Mouse (Mus musculus) neural tube, embryonic 15.5 days (tissue): ENCODE data around the gene Ctnna3. TPM values are rescaled to one million over a fixed set of nuclear protein-coding genes. Genes with fewer than 3 reads are reported as not detected.

ENCODE experiments used
- ATAC-seq: fragments of 200-750 bp; cut with Nextera tagmentation; 2 replicates; pipeline ENCODE4 v1.8.0; 2017; ENCODE audit warnings: mild to moderate bottlenecking, moderate TSS enrichment, moderate library complexity; ENCODE audit not compliant: low FRiP score
- H3K27ac ChIP-seq: fragments of 300-500 bp; sonication (generic); replicated peaks from 2 replicates; pipeline ENCODE4 v1.5.1; 2015; ENCODE audit warnings: mild to moderate bottlenecking, inconsistent platforms
- H3K27me3 ChIP-seq: fragments of 300-500 bp; sonication (generic); replicated peaks from 2 replicates; pipeline ENCODE4 v1.6.1; 2015; ENCODE audit warnings: inconsistent platforms
- H3K36me3 ChIP-seq: fragments of 300-500 bp; sonication (generic); 2 replicates; pipeline ENCODE4 v1.6.1; 2015; ENCODE audit warnings: inconsistent platforms
- H3K4me1 ChIP-seq: fragments of 300-500 bp; sonication (generic); 2 replicates; pipeline ENCODE4 v1.6.1; 2015; ENCODE audit warnings: inconsistent platforms
- H3K4me2 ChIP-seq: fragments of 300-500 bp; sonication (generic); 2 replicates; pipeline ENCODE4 v1.6.1; 2015; ENCODE audit warnings: inconsistent platforms, mild to moderate bottlenecking, moderate library complexity
- H3K4me3 ChIP-seq: fragments of 300-500 bp; sonication (generic); replicated peaks from 2 replicates; pipeline ENCODE4 v1.5.1; 2015; ENCODE audit warnings: mild to moderate bottlenecking, inconsistent platforms
- H3K9ac ChIP-seq: fragments of 300-500 bp; sonication (generic); replicated peaks from 2 replicates; pipeline ENCODE4 v1.6.1; 2015; ENCODE audit warnings: mild to moderate bottlenecking, inconsistent platforms
- H3K9me3 ChIP-seq: fragments of 300-500 bp; sonication (generic); replicated peaks from 2 replicates; pipeline ENCODE4 v1.6.1; 2016; ENCODE audit warnings: inconsistent platforms
- WGBS: fragments of 180-500 bp; shearing (Covaris S2); methylation state at CpG from one replicate; pipeline ENCODE4 v1.1.7; 2015; ENCODE audit warnings: mixed read lengths; 5-methylcytosine and 5-hydroxymethylcytosine counted together
- polyA plus RNA-seq: library from polyadenylated mRNA; unstranded; fragments of >200 nt; fragmentation: Nextera tagmentation; extraction: Ambion mirVana; gene quantifications from 2 replicates; pipeline ENCODE4 v1.2.1, GENCODE M21; 2015

Ctnna3 gene
- polyA plus RNA-seq, 1 experiment from 2014 or later: 9.5 TPM

- 41% methylated on average over 3 of the region's 3 CpGs for WGBS
- no peak for ATAC-seq
- no peak overlapping the region for H3K4me3 ChIP-seq
- H3K36me3 ChIP-seq: no peaks in the 10 kb centered on the region
- no peaks in the 10 kb centered on the region for H3K27me3 ChIP-seq
- H3K9ac ChIP-seq: no peak overlapping the region
- no peaks in the 10 kb centered on the region for H3K4me1 ChIP-seq
- H3K4me2 ChIP-seq: no peak overlapping the region
- no peak overlapping the region for H3K27ac ChIP-seq
- H3K9me3 ChIP-seq: no peaks in the 10 kb centered on the region
These were observed 1113.7 kb downstream of the Ctnna3 start for GRCm38 (mm10) chr10:64543647-64544046.

DNA sequence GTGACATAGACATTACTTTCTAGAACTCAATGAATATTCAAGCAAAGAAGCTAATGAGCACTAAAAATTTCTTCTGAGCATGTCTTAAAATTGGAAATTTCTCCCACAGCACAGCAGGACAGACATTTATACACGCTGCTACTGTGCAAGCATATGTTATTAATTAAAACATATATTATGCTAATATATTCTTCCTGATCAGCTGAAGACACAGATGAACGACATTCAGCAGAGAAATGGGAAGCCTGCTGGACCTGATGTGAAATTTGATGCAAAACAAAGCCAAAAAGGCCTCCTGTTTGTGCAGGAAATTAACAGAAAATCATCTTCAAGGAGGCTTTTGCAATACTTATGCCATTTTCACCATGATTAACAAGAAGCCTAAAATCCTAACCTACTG lies 1114.5 kb downstream of the Ctnna3 start:
- ATAC-seq: no peak
- H3K4me2 ChIP-seq: no peak overlapping the region
- H3K27me3 ChIP-seq: no peaks in the 10 kb centered on the region
- no peaks in the 10 kb centered on the region for H3K4me1 ChIP-seq
- H3K36me3 ChIP-seq: no peaks in the 10 kb centered on the region
- H3K4me3 ChIP-seq: no peak overlapping the region
- no peak overlapping the region for H3K27ac ChIP-seq
- H3K9ac ChIP-seq: no peak overlapping the region
- 20% methylated on average over 2 of the region's 2 CpGs for WGBS
- no peaks in the 10 kb centered on the region for H3K9me3 ChIP-seq

GRCm38 (mm10) chr10:64571311-64571710 lies 1141.4 kb downstream of the Ctnna3 start:
- Histone ChIP-seq H3K9me3 (no peaks in the 10 kb centered on the region), H3K9ac (no peak overlapping the region), H3K36me3 (no peaks in the 10 kb centered on the region), H3K4me2 (no peak overlapping the region), H3K4me1 (no peaks in the 10 kb centered on the region), H3K27ac (no peak overlapping the region), H3K4me3 (no peak overlapping the region), H3K27me3 (no peaks in the 10 kb centered on the region)
- no peak for ATAC-seq
- 83% methylated on average over 3 of the region's 3 CpGs for WGBS

- ATAC-seq: no peak
- Histone ChIP-seq H3K9me3 (no peaks in the 10 kb centered on the region), H3K9ac (no peak overlapping the region), H3K4me3 (no peak overlapping the region), H3K4me1 (no peaks in the 10 kb centered on the region), H3K36me3 (no peaks in the 10 kb centered on the region), H3K27me3 (no peaks in the 10 kb centered on the region), H3K4me2 (no peak overlapping the region), H3K27ac (no peak overlapping the region)
- WGBS: 85% methylated on average over 2 of the region's 2 CpGs
These were observed 1158.2 kb downstream of the Ctnna3 start for GRCm38 (mm10) chr10:64588116-64588515.

DNA sequence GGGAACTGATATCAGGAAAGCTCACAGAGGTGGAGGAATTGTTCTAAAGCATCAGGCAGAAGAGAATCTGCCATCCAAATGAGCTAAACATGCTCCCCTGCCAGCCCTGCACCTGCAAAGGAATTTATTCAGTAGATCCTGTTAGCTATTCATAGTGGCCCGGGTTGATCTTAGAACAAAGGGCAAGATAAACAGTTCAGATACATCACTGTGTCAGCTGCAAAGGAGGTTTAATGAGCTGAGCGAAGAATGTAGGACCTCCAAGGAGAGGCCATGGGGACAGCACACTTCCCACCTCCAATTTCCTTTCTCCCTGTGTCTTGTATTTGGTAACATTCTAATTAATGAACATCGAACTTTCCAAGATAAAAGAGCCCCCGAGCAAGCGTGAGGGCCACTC lies 1206.9 kb downstream of the Ctnna3 start:
- Histone ChIP-seq H3K36me3 (no peaks in the 10 kb centered on the region), H3K9ac (no peak overlapping the region), H3K9me3 (no peaks in the 10 kb centered on the region), H3K4me2 (no peak overlapping the region), H3K4me3 (no peak overlapping the region), H3K27me3 (no peaks in the 10 kb centered on the region), H3K27ac (no peak overlapping the region), H3K4me1 (0 out of 2 replicates have a peak, but pooled peaks cover 2% of the 10 kb centered on the region)
- WGBS: 18% methylated on average over 5 of the region's 5 CpGs
- no peak for ATAC-seq

- Histone ChIP-seq H3K9me3 (no peaks in the 10 kb centered on the region), H3K27ac (no peak overlapping the region), H3K4me1 (0 out of 2 replicates have a peak, but pooled peaks cover 4% of the 10 kb centered on the region), H3K36me3 (no peaks in the 10 kb centered on the region), H3K4me2 (no peak overlapping the region), H3K27me3 (no peaks in the 10 kb centered on the region), H3K9ac (no peak overlapping the region), H3K4me3 (no peak overlapping the region)
- no peak for ATAC-seq
These were observed 1209.2 kb downstream of the Ctnna3 start for GRCm38 (mm10) chr10:64639061-64639460.

DNA sequence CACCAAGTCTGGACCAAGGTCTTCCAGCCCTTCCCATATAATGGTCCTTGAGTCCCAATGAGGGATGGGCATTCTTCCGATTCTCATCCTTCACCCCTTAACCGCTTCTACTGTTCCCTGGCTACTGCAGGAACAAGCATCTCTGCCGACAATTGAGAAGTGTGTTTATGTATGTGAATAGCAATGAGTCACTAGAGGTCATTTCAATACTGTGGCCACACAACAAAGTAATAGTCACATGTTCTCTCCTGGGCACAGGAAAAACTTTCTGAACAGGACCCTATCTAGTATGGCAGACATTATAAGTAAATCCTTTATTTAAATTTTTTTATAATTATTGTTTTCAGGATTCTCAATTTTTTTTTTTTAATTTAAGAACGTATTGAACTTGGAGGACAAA lies 1211.2 kb downstream of the Ctnna3 start:
- no peak for ATAC-seq
- WGBS: 74% methylated on average over 4 of the region's 4 CpGs

DNA sequence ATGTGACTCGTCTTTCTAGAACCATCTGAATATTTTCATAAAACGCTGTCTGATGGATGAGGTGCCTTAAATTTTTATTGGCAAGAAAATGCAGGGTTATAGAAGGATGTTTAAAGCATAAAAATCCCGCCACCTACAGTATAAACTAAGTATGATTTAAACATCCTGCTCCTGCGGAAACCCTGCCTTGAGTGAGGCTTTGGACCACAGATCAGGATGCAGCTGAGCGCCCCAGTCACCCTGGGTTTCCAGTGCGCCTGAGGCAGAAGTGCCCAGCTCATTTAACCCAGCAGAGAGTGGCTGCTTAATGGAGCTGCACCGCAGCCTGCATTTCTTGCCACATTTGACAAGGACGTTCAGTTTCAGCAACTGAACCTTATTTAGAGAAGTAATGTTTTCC lies 1211.7 kb downstream of the Ctnna3 start:
- no peaks in the 10 kb centered on the region for H3K9me3 ChIP-seq
- no peaks in the 10 kb centered on the region for H3K36me3 ChIP-seq
- H3K4me1 ChIP-seq: 0 out of 2 replicates have a peak, but pooled peaks cover 4% of the 10 kb centered on the region
- no peak overlapping the region for H3K9ac ChIP-seq
- no peaks in the 10 kb centered on the region for H3K27me3 ChIP-seq
- H3K4me3 ChIP-seq: no peak overlapping the region
- H3K27ac ChIP-seq: no peak overlapping the region
- WGBS: 49% methylated on average over 8 of the region's 8 CpGs
- H3K4me2 ChIP-seq: no peak overlapping the region
- ATAC-seq: no peak; the same call in 1 of the 2 replicates

More for the DNA sequence above, 1211.2 kb downstream of the Ctnna3 start:
- Histone ChIP-seq H3K36me3 (no peaks in the 10 kb centered on the region), H3K27ac (no peak overlapping the region), H3K4me1 (0 out of 2 replicates have a peak, but pooled peaks cover 4% of the 10 kb centered on the region), H3K9me3 (no peaks in the 10 kb centered on the region), H3K4me3 (no peak overlapping the region), H3K4me2 (no peak overlapping the region), H3K9ac (no peak overlapping the region), H3K27me3 (no peaks in the 10 kb centered on the region)

DNA sequence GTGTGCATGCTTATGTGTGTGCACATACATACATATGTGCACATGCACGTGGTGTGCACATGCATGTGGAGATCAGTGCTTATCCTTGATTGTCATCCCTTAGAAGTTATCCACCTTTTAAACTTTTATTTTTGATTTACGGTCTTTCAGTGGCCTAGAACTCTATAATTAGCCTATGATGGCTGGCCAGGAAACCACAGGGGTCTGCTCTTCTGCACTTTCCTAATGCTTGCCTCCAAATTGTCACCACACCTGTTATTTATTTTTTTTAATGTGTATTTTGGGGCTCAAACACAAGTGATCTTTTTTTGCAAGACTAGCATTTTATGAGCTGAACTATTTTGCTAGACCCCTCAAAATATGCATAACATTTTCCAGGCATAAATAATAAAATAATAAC lies 1214.1 kb downstream of the Ctnna3 start:
- H3K9me3 ChIP-seq: no peaks in the 10 kb centered on the region
- H3K27me3 ChIP-seq: no peaks in the 10 kb centered on the region
- H3K4me1 ChIP-seq: 0 out of 2 replicates have a peak, but pooled peaks cover 4% of the 10 kb centered on the region
- no peak overlapping the region for H3K4me2 ChIP-seq
- no peak overlapping the region for H3K27ac ChIP-seq
- 88% methylated on average over 2 of the region's 2 CpGs for WGBS
- ATAC-seq: no peak
- H3K4me3 ChIP-seq: no peak overlapping the region
- H3K36me3 ChIP-seq: no peaks in the 10 kb centered on the region
- H3K9ac ChIP-seq: no peak overlapping the region

DNA sequence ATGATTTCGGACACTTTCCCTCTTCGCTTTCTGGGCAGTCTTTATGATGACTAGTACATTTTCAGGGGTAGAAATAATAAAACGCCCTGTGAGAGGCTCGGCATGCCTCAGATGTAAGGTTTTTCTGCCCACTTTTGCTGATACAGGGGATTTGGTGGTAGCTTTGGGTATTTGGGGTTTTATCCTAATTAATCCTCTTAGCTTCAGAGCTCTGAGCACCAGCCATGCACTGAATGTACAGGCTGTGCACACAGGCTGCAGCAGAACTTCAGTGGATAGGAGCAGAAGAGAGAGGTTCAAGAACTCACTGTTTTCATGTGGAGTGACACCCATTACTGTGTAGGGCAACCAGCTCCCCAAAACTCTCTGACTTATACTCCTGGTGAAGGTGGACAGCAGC lies 1231.3 kb downstream of the Ctnna3 start:
- Histone ChIP-seq H3K27me3 (no peaks in the 10 kb centered on the region), H3K36me3 (no peaks in the 10 kb centered on the region), H3K4me1 (no peaks in the 10 kb centered on the region), H3K9ac (no peak overlapping the region), H3K27ac (no peak overlapping the region), H3K9me3 (no peaks in the 10 kb centered on the region), H3K4me2 (no peak overlapping the region), H3K4me3 (no peak overlapping the region)
- 90% methylated on average over 4 of the region's 4 CpGs for WGBS
- ATAC-seq: no peak

- H3K9me3 ChIP-seq: no peaks in the 10 kb centered on the region
- H3K4me2 ChIP-seq: no peak overlapping the region
- no peaks in the 10 kb centered on the region for H3K4me1 ChIP-seq
- no peak overlapping the region for H3K9ac ChIP-seq
- H3K27ac ChIP-seq: no peak overlapping the region
- ATAC-seq: no peak
- no peaks in the 10 kb centered on the region for H3K36me3 ChIP-seq
- H3K27me3 ChIP-seq: no peaks in the 10 kb centered on the region
- H3K4me3 ChIP-seq: no peak overlapping the region
- WGBS: 89% methylated on average over 2 of the region's 2 CpGs
These were observed 1241.6 kb downstream of the Ctnna3 start for GRCm38 (mm10) chr10:64671469-64671868.

GRCm38 (mm10) chr10:64675796-64676195 lies 1245.9 kb downstream of the Ctnna3 start:
- Histone ChIP-seq H3K4me2 (no peak overlapping the region), H3K4me3 (no peak overlapping the region), H3K27me3 (no peaks in the 10 kb centered on the region), H3K27ac (no peak overlapping the region), H3K4me1 (no peaks in the 10 kb centered on the region), H3K9ac (no peak overlapping the region), H3K36me3 (no peaks in the 10 kb centered on the region), H3K9me3 (no peaks in the 10 kb centered on the region)
- no peak for ATAC-seq
- 97% methylated on average over 3 of the region's 3 CpGs for WGBS

- ATAC-seq: no peak
- H3K36me3 ChIP-seq: no peaks in the 10 kb centered on the region
- no peaks in the 10 kb centered on the region for H3K9me3 ChIP-seq
- H3K4me3 ChIP-seq: no peak overlapping the region
- no peak overlapping the region for H3K9ac ChIP-seq
- no peak overlapping the region for H3K4me2 ChIP-seq
- H3K27ac ChIP-seq: no peak overlapping the region
- no peaks in the 10 kb centered on the region for H3K27me3 ChIP-seq
- no peaks in the 10 kb centered on the region for H3K4me1 ChIP-seq
- 88% methylated on average over 2 of the region's 2 CpGs for WGBS
These were observed 1280.1 kb downstream of the Ctnna3 start for GRCm38 (mm10) chr10:64710017-64710416.
